Mouse (Mus musculus) embryo, embryonic 10.5 days (tissue): ENCODE measurements around the gene Actn1.

Source experiments
- DNase-seq: peaks from one replicate; pipeline ENCODE4 v3.0.0-alpha.2; 2015; ENCODE audit warnings: low spot score

Actn1 gene

GRCm38 (mm10) chr12:80135173-80135572 is 125.0 kb downstream of the Actn1 start:
- no peak for DNase-seq

- DNase-seq: peak; percentile 34
These were observed 127.1 kb downstream of the Actn1 start for GRCm38 (mm10) chr12:80133011-80133545.

GRCm38 (mm10) chr12:80132250-80133003 is 127.7 kb downstream of the Actn1 start:
- peak; percentile 94 for DNase-seq

- DNase-seq: peak; percentile 30
These were observed 128.6 kb downstream of the Actn1 start for GRCm38 (mm10) chr12:80131359-80132249.

GRCm38 (mm10) chr12:80130558-80131358 is 129.4 kb downstream of the Actn1 start:
- peak; percentile 84 for DNase-seq

- DNase-seq: no peak
These were observed 130.6 kb downstream of the Actn1 start for GRCm38 (mm10) chr12:80129531-80129930.

GRCm38 (mm10) chr12:80127191-80127762 is 132.9 kb downstream of the Actn1 start:
- no peak for DNase-seq

GRCm38 (mm10) chr12:80125316-80125715 is 134.9 kb downstream of the Actn1 start:
- no peak for DNase-seq

GRCm38 (mm10) chr12:80124756-80125155 is 135.4 kb downstream of the Actn1 start:
- no peak for DNase-seq

GRCm38 (mm10) chr12:80124211-80124610 is 136.0 kb downstream of the Actn1 start:
- DNase-seq: no peak

- DNase-seq: peak; percentile 21
These were observed 136.9 kb downstream of the Actn1 start for GRCm38 (mm10) chr12:80123227-80123803.

- no peak for DNase-seq
These were observed 138.7 kb downstream of the Actn1 start for GRCm38 (mm10) chr12:80121438-80121837.

GRCm38 (mm10) chr12:80118588-80118987 is 141.6 kb downstream of the Actn1 start:
- DNase-seq: no peak
